ENCODE assay signal across 17 mouse cellular contexts in genomic region chr15:38398852-38399251, GRCm38 (mm10).
A peak's percentile ranks its signal among the peaks of the same experiment; 100 is the strongest.
DNase-seq lines count a peak whose midpoint lies in the region; ATAC-seq and TF ChIP-seq lines count a peak whose summit lies in the region.
"Had no signal": no experiment of that assay in that cellular context is flagged by ENCODE, and none has a peak within 500 bp of the region (broad histone marks: within the 10 kb centered on the region; RNA-seq: fewer than 3 reads in every experiment).

No protein-coding gene starts in this region.

- WGBS in embryonic facial prominence, embryonic 15.5 days, result 70% methylated on average over 4 of the region's 4 CpGs
- 81% methylated on average over 4 of the region's 4 CpGs for WGBS in embryonic facial prominence, embryonic 10.5 days
- WGBS in intestine, postnatal 0 days, result 66% methylated on average over 4 of the region's 4 CpGs
- WGBS in lung, adult 2 months, result 77% methylated on average over 4 of the region's 4 CpGs

- no peak for TF ChIP-seq POLR2A in lung, adult 2 months (IDR thresholded peaks at IDR 0.05; ENCODE audit: borderline replicate concordance, extremely low read depth, low read depth, low read length)

- no peak overlapping the region for H3K4me3 ChIP-seq in embryonic facial prominence, embryonic 15.5 days (replicated peaks)
- H3K4me3 ChIP-seq in embryonic facial prominence, embryonic 10.5 days, result no peak overlapping the region
- H3K4me3 ChIP-seq in intestine, postnatal 0 days (ENCODE audit: low read depth, low read length), result no peak overlapping the region
- no peak overlapping the region for H3K4me3 ChIP-seq in lung, adult 2 months (replicated peaks; ENCODE audit: extremely low read depth, low read depth, low read length)
- H3K4me3 ChIP-seq: erythroblast, embryonic 14.5 days; megakaryocyte, embryonic 14.5 days; neural tube, embryonic 12.5 days had no signal

- no peaks in the 10 kb centered on the region for H3K27me3 ChIP-seq in embryonic facial prominence, embryonic 15.5 days
- no peaks in the 10 kb centered on the region for H3K27me3 ChIP-seq in embryonic facial prominence, embryonic 10.5 days (replicated peaks; ENCODE audit: low read depth, poor library complexity, severe bottlenecking)
- no peaks in the 10 kb centered on the region for H3K27me3 ChIP-seq in intestine, postnatal 0 days (replicated peaks; ENCODE audit: control insufficient read depth, insufficient read depth, low read length)
- H3K27me3 ChIP-seq: neural tube, embryonic 12.5 days had no signal

- no peak overlapping the region for H3K4me2 ChIP-seq in embryonic facial prominence, embryonic 15.5 days (replicated peaks)
- H3K4me2 ChIP-seq in intestine, postnatal 0 days (replicated peaks; ENCODE audit: low read depth), result no peak overlapping the region
- H3K4me2 ChIP-seq: hindbrain, embryonic 14.5 days; neural tube, embryonic 12.5 days had no signal

- no peaks in the 10 kb centered on the region for H3K9me3 ChIP-seq in embryonic facial prominence, embryonic 15.5 days (replicated peaks)
- H3K9me3 ChIP-seq in embryonic facial prominence, embryonic 10.5 days, result no peaks in the 10 kb centered on the region
- H3K9me3 ChIP-seq in intestine, postnatal 0 days (ENCODE audit: control insufficient read depth), result no peaks in the 10 kb centered on the region
- H3K9me3 ChIP-seq: megakaryocyte, embryonic 14.5 days; neural tube, embryonic 12.5 days had no signal

- H3K9ac ChIP-seq in embryonic facial prominence, embryonic 15.5 days, result no peak overlapping the region
- H3K9ac ChIP-seq in intestine, postnatal 0 days (ENCODE audit: low read depth, low read length), result no peak overlapping the region
- H3K9ac ChIP-seq: forebrain, postnatal 0 days; hindbrain, embryonic 14.5 days; liver, embryonic 14.5 days; neural tube, embryonic 12.5 days had no signal

- ATAC-seq in embryonic facial prominence, embryonic 15.5 days (ENCODE audit: insufficient number of reproducible peaks, low FRiP score, low TSS enrichment, low read depth), result 0 out of 2 replicates have a peak, but pooled peaks have one; percentile 39
- ATAC-seq in intestine, postnatal 0 days, result peak; percentile 71
- ATAC-seq: forebrain, postnatal 0 days had no signal

- H3K36me3 ChIP-seq in embryonic facial prominence, embryonic 15.5 days, result no peaks in the 10 kb centered on the region
- no peaks in the 10 kb centered on the region for H3K36me3 ChIP-seq in embryonic facial prominence, embryonic 10.5 days (replicated peaks)
- H3K36me3 ChIP-seq in intestine, postnatal 0 days (ENCODE audit: control insufficient read depth, insufficient read depth), result no peaks in the 10 kb centered on the region
- H3K36me3 ChIP-seq: neural tube, embryonic 12.5 days had no signal

- no peak overlapping the region for H3K27ac ChIP-seq in embryonic facial prominence, embryonic 15.5 days (replicated peaks)
- no peak overlapping the region for H3K27ac ChIP-seq in embryonic facial prominence, embryonic 10.5 days (replicated peaks)
- H3K27ac ChIP-seq in intestine, postnatal 0 days (ENCODE audit: low read depth, low read length), result no peak overlapping the region
- H3K27ac ChIP-seq: hindbrain, embryonic 14.5 days; liver, embryonic 14.5 days; neural tube, embryonic 12.5 days had no signal

- TF ChIP-seq CTCF in intestine, postnatal 0 days (IDR thresholded peaks at IDR 0.05; ENCODE audit: low read depth), result no peak
- TF ChIP-seq CTCF in lung, adult 2 months (IDR thresholded peaks at IDR 0.05; ENCODE audit: insufficient read depth, low read length), result no peak

- no peak for DNase-seq in embryonic facial prominence, embryonic 10.5 days (ENCODE audit: low spot score)
- DNase-seq in lung, adult 2 months, result peak; percentile 67
- peak; percentile 56 for DNase-seq in ovary, postnatal 36 days (ENCODE audit: low spot score)
- no peak for DNase-seq in thymus, postnatal 36 days
- no peak for DNase-seq in cerebellum, postnatal 10 days
- no peak for DNase-seq in embryo, embryonic 10 days (ENCODE audit: low spot score)
- DNase-seq: adrenal gland, postnatal 36 days; cerebellum, adult 9-10 months; forebrain, postnatal 0 days; retina, postnatal 1 day had no signal

- H3K4me1 ChIP-seq in embryonic facial prominence, embryonic 15.5 days, result no peaks in the 10 kb centered on the region
- H3K4me1 ChIP-seq in embryonic facial prominence, embryonic 10.5 days, result peaks cover 5% of the 10 kb centered on the region
- H3K4me1 ChIP-seq in intestine, postnatal 0 days (replicated peaks; ENCODE audit: control insufficient read depth, insufficient read depth, low read length), result no peaks in the 10 kb centered on the region
- H3K4me1 ChIP-seq in lung, adult 2 months (ENCODE audit: control insufficient read depth, insufficient read depth, low read length), result no peaks in the 10 kb centered on the region
- H3K4me1 ChIP-seq: neural tube, embryonic 12.5 days had no signal

Comparison
In these comparisons a context has a peak if more than half of its experiments do, and no peak if none do; other contexts are left out.
1. DNase-seq: peak in lung, adult 2 months (single experiment) and ovary, postnatal 36 days (single experiment); none in embryonic facial prominence, embryonic 10.5 days (single experiment), thymus, postnatal 36 days (0 of 2), cerebellum, postnatal 10 days (0 of 2) and embryo, embryonic 10 days (single experiment).